Mouse (Mus musculus): ENCODE measurements around the gene Mymx.

DNA sequence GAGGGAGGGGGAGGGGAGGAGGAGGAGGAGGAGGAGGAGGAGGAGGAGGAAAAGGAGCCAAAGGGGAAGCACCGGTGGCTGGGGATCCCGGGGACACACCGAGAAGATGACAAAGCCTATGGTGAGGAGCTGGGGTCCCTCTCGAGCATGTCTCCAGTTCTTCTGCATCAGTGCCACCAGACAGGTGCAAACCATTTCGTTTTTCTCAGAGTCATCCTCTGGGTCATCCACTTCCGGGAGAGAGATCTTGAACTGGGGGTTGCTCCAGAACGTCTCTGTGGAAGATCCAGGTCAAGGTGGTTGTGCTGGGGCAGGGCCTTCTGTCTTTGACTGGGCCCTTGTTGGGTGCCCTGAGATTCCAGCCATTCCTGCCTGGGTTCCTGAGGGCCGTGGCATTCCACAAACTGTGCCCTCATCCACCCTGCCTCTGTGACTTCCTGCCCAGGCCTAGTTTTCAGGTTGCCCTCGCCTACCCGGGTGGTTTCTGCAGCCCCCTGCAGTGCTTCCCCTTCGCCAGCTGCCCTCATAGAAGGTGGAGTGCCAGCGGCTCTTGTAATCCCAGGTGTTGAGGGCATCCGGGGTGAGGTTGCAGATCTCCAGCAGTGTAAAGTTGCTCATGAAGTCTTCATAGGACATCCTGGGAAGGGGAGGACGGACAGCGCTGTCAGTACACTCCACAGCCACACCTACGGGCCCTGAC, 36.8 kb upstream of the Mymx start:
- TF ChIP-seq POLR2A (IDR thresholded peaks at IDR 0.05; ENCODE audit: low read depth, low read length), result no peak
- no peak for TF ChIP-seq CTCF (IDR thresholded peaks at IDR 0.05; ENCODE audit: extremely low read depth, insufficient read length, insufficient replicate concordance, low read depth, low read length)

Data from small intestine, adult 2 months (tissue).